Mouse (Mus musculus): ENCODE data around the gene Gadl1.

Gene Gadl1

DNA sequence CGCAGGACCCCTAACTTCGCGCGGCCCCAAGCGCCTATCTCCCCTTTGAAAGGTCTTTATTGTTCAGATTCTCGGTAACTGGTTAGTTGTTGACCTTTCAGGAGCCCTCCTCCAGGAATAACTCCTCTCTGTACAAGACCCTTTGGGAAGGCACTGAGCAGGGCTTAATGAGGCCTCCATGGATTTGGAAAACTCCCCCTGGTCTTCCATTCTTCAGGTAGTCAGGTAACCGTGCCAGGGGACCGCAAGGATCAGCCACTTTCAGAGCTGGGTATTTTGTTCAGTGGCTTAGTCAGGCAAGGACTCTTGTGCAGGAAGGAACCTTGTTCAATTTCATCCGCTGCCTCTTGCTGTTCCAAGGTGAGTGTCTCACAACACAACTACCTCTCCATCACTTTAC, at the start of gene Gadl1:
Gene Gadl1, plus strand, starts transcription at position 301 of the 400 bp plus-strand sequence.
- no peak for DNase-seq (ENCODE audit: low read depth, low spot score)

DNA sequence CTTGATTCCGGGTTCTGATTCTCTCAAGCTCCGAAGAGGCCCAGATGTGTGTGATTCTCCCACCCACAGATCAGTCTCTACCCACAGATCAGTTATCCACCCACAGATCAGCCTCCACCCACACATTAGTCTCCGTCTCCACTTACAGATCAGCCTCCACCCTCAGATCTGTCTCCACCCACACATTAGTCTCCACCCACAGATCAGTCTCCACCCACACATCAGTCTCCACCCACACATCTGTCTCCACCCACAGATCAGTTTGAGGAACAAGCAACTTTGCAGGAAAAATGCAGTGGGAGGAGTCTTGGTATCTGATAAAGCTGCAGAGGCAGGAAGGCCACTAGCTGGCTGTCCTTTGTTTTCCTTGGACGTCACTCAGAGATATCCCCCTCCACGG, 46.5 kb upstream of the Gadl1 start:
- peak; percentile 67 for DNase-seq (ENCODE audit: low read depth, low spot score)

DNA sequence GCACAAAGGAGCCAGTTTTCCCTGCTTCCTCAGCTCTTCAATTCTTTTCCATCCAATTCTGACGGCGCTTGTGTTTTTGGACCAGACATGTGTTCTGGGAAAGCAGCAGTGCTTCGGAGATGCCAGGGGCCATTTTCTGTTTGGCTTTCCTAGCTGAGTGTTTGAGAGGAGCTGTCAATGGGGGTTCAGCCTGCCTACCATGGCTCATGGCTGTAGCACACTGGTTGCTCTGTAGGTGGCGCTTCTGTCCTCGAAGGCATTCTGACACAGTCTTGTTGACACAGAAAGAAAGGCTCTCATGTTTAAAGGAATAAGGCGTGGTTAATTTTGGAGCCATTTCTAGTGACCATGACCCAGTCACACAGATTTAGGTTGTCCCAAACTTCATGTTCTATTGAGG, 45.9 kb upstream of the Gadl1 start:
- DNase-seq (ENCODE audit: low read depth, low spot score), result peak; percentile 28

DNA sequence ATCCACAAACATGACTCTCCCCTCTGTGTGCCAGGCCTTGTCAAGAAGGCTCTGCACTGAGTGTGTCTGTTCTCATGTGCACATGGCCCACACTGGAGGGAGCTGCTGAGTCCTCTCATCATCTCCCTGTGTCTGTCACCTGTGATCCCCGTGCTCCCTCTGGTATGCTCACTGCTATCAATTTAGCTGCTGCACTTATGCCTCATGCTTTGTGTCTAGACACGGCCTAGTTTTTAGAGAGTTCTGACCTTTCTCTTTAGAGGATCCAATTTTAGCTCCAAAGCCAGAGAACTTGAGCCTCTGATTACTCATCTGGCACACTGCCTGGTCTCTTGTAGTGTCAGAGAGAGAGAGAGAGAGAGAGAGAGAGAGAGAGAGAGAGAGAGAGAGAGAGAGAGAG, 42.0 kb upstream of the Gadl1 start:
- DNase-seq (ENCODE audit: low read depth, low spot score), result no peak

DNA sequence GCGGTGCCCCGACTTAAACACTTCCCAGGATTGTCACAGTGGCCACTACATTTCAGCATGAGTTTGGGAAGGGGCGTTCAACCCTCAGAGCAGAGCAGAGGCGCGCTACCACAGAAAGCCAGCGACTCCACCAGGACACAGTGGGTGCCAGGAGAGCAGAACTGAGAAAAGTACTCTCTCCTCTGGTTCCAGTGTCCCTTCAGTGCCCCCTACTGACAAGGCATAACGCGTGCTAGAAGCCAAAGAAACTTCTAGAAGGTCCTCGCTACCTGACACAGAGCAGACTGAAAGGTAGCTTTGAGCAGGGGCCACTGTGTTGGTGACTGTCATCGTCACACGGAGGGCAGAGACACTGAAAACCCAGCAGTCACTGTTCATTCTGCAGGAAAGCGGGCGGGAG, 39.1 kb upstream of the Gadl1 start:
- DNase-seq (ENCODE audit: low read depth, low spot score), result no peak

DNA sequence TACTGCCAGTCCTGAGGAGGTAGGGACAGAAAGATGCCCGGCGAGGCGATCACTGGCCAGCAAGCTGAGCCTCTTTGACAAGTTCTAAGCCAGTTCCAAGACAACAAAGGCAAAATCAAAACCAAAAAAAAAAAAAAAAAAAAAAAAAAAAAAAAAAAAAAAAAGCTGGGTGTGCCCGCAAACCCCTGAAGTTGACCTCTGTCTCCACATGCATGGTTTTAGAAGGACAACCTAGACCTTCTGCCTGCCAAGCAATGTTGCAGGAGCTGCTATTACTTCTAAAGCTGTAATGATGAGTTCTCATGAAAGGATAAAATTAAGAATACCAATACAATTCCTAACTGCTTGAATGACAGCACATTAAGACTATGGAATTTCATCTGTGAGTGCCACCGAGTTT, 38.6 kb upstream of the Gadl1 start:
- DNase-seq (ENCODE audit: low read depth, low spot score), result no peak

DNA sequence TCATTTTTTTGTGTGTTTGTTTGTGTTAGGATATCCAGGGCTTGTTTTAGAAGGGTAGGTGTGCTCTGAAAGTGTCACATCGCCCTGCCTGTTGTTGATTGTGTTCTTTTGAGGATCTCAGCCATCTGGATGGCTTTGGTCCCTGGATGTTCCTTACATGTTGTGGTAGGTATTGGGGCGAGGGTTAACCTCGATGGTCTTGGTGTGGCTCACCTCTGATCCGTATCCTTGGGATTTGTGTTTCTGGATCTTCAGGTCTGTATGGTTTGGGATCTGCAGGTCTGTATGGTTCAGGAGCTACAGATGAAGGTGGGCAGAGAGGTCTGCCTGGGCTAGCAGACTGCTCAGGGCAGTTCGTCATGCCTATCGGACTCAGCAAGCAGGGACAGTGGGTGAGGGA, 28.8 kb upstream of the Gadl1 start:
- DNase-seq (ENCODE audit: low read depth, low spot score), result no peak

DNA sequence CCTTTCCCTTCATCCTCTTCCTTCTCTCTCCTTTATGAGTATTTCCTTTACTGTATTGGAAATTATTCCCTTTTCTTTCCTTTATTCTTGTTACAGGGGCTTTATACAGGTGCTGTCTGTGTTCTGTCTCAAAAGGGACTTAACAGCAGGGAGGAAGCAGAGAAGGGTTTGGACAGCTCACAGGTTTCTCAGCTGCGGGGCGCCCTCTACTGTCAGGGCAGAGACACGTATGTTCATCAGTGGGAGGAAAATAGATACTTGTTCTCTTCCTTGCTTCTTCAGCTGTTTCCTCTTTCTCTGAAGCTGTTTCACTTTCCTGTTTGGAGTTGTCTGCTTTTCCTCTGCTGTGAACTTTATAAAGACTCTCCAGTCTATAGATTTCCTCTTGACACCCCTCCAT, 28.1 kb upstream of the Gadl1 start:
- no peak for DNase-seq (ENCODE audit: low read depth, low spot score)

DNA sequence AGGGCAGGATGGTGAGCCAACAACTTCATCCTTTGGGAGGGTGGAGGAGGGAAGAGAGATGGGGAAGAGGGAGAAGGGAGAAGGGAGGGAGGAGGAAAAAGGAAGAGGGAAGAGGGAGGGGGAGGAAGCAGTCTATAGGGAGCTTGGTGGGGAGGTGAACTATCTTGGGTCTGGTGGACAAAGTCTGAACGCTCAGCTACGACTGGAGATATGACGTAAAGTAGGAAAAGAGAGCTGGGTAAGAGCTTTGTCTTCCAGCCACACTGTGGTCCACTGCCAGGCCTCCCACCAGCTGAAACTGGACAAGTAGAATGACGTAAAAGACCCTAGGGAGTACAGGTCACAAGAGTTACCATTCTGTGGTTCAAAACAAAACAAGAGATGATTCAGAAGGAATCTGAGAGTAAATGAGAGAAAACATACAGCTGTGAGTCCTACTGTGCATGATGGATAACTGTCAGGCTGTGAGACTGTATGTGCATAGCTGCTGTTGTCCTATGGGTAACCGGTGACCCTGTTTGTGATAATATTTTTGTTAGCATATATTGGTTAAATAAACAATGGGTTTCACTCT, 26.5 kb upstream of the Gadl1 start:
- no peak for DNase-seq (ENCODE audit: low read depth, low spot score)

DNA sequence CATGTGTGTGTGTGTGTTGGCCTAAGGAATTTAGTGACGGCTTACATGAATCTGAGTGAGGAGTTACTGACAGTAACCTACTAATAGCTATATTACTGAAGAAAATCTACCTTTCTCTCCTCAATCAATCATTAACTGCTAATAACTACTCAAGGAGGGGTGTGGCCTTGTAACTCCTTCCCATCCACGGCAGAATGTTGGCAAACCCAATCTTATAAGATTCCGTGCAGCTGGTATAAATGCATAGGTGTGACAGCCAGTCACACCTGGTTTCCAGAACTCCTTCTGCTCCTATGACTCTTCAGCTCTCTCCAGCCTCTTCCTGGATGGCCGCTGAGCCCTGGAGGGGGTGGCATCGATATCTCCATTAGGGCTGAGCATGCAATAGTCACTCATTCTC, 25.8 kb upstream of the Gadl1 start:
- DNase-seq (ENCODE audit: low read depth, low spot score), result no peak

DNA sequence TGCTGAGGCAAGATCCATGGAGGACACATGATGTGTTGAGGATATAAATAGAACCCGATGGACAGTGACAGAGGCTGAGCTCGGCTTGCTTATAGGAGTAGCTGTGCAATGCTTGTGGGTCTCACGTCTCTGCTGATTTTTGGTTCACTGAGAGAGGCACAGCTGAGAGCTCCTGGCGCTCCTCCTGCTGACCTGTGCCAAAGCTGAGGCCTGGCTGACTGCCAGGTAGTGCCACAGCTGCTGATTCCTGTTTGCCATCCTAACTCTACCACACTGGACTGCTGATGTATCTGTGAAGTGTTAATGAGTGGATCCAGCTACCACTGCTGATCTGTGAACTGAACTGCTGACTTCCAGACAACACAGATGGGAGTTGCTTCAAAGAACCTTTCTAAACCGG, 21.7 kb upstream of the Gadl1 start:
- DNase-seq (ENCODE audit: low read depth, low spot score), result no peak

DNA sequence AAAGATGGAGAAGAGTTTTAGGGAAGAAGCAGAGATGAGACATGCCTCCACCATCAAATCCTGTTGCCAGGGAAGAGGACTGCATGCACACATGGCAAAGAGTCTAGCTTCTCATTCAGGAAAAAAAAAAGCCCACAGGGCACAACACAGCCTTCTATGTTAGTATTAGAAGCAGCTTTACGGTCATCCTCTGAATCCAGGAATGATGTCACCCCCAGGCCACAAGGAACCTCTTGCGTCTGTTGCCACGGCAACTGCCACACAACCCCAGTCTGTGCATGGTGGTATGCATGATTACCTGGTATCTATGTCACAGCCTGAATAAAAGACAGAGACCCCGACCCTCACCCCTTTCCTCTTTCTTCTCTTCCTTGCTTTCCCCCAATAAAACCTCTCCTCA, 16.1 kb upstream of the Gadl1 start:
- DNase-seq (ENCODE audit: low read depth, low spot score), result no peak

DNA sequence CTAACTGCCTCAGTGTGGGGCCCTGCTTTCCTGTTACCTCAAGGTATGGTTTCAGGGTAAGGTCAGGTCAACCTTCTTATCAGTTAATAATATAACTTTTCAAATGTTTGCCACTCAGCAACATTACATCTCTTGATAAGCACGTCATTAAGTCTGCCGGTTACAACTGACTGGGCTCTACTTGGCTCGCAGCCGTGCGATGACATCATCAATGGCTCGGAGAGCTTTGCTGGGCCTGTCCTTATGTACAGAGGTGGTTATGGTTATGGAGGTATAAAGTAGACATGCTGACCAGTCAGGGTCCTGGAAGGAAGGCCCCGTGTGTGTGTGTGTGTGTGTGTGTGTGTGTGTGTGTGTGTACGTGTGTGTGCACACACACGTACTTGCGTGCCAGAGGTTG, 15.3 kb upstream of the Gadl1 start:
- DNase-seq (ENCODE audit: low read depth, low spot score), result no peak

DNA sequence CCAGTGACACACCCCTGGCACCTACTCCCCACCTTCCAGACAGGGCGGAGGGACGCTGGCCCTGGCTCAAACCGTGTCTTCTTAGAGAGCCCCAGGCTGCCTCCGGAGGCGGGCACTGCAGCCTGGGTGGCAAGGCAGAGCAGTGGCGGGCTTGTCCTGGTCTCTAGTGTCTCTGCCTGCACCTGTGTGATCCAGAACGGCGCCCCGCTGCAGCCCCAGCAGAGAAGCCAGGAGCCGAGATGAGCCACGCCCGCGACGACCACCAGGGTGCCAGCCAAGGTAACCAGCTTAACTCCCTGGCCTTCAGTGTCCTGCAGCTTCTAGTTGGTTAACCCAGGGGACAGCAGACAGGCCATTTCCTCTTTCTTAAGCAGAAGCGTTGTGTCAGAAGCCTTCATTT, 930 bp upstream of the Gadl1 start:
- no peak for DNase-seq (ENCODE audit: low read depth, low spot score)

DNA sequence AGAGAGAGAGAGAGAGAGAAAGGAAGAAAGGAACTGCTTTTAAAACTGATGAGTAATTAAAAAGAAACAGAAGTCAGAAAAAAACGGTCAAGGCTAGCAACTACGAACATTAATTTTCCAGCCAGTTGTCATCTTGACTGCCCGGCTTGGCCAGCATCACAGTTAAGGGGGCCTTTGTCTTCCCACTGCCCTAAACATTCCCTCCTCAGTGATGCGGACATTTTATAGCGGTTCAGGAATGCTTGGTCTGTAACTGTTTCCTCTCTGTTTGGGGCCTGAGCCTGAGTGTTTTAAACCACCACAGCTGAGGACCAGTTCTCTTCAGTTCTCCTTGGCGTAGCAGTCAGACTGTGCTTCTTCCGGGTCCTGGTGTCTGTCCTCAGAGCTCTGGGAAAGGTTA, 4.8 kb downstream of the Gadl1 start:
- DNase-seq (ENCODE audit: low read depth, low spot score), result no peak

DNA sequence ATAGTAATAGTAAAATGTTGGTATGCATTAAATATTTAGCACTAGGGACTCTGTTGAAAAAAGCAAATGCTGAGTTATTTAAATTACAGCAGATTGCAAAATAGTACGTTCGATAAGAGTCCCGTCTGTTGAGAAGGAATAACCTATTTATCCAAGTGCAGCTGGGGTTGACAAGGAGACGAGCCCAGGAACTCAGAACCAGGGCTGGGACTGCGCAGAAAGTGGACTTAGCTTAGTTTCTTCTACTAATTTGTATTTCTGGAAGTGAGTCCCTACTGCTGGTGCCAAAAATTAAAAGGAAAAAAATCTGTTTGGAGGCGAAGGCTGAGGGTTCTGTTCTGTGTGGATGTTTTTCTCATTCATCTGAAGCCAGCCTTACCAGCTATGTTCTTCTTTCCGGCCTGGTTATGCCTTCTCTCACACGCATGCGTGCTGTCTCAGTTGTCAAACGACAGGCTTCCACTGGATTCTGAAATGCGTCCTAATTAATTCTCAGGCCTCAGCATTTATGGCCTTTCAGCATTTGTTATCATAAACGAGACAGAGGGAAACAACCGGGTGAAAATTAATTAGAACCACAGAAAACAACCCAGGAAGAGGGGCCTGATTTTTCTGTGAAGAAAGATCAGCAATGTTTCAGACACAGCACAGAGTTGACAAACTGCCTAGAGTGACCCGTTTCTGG, 6.5 kb downstream of the Gadl1 start:
- DNase-seq (ENCODE audit: low read depth, low spot score), result no peak

DNA sequence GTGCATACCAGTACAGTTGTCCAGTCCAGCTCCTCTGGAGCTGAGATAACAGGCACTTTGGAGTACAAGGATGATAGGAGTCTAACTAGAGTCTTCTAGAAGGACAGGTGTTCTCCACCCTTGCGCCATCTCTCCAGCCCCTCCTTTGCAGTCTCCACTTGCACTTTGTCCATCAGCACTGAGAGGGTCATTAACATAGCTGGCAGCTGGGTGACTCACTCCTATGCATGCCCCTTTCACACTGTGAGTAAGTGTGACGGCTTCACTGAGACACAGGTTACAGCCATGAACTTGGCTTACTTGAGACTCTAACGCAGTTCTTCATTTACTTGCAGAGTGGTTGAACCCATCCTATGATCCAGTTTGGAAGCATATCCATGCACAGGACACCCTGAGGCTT, 10.5 kb downstream of the Gadl1 start:
- no peak for DNase-seq (ENCODE audit: low read depth, low spot score)

DNA sequence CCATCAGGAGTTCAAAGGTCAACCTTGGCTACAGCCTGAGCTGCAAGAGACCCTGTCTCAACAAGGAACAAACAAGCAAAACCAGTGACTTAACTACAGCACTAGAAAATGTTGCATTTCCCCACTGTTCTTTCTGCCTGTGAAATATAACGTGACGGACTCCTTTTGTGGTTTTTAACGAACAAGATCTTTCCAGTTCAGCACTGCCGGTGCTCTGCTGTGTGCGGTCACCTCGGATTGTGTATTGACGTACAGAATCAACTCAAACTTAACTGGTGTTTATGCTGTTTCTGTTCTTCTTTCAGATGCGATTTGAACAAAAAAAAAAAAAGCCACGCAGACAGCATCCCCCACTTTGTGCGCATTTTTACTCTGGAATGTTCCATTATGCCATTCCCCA, 13.4 kb downstream of the Gadl1 start:
- no peak for DNase-seq (ENCODE audit: low read depth, low spot score)

DNA sequence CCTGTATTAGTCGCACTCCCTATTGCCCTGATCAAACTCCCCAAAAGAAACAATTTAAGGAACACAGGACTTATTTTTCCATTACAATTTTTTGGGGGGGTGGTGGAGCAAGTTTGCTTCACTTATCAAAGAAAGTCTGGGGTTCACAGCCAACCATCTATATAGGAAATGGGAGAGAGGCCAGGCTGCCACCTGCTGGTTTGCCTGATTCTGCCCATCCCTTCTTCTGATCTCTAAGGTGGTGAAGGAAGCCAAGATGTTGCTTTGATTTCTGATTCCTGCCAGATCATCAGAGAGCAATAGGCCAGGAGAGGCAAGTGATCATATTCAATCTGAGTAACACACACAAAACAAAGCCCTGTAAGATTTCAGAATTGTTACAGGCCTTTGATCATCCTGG, 14.8 kb downstream of the Gadl1 start:
- DNase-seq (ENCODE audit: low read depth, low spot score), result no peak

DNA sequence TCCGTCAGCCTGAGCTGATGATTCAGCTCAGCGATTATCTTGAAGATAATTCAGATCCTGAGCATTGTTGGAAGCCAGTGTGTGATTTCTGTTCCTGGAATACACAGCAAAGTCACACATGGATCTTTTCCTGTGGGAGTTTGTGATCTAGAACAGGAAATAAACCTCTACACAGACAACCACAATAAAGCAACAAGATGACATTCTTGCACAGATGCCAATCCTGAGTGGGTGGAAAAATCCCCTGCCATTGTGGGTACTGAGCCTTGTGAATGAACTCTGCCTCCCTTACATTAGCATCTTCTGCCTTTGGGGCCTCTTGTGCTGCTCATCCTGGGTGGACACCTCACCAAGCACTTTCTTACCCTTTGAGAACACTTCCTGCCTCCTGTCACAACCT, 22.5 kb downstream of the Gadl1 start:
- DNase-seq (ENCODE audit: low read depth, low spot score), result no peak

DNA sequence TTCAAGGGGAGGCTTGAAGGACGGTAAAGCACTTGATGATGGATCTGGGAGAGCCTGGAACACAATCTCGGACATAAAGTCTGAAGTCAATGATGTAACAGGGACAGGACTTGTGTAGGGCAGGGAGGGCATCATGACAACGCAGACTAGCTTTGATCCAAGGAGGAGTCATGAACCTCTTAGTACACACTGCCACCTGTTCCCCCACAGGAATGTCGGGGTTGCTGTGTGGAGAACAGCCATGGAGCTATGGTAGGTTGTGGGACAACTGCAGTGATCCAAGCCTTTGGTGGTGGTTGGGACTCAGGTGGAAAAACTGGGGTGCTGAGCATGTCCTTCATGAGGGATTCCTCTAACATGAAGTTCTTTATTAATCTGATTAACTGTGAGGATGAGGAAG, 23.5 kb downstream of the Gadl1 start:
- no peak for DNase-seq (ENCODE audit: low read depth, low spot score)

DNA sequence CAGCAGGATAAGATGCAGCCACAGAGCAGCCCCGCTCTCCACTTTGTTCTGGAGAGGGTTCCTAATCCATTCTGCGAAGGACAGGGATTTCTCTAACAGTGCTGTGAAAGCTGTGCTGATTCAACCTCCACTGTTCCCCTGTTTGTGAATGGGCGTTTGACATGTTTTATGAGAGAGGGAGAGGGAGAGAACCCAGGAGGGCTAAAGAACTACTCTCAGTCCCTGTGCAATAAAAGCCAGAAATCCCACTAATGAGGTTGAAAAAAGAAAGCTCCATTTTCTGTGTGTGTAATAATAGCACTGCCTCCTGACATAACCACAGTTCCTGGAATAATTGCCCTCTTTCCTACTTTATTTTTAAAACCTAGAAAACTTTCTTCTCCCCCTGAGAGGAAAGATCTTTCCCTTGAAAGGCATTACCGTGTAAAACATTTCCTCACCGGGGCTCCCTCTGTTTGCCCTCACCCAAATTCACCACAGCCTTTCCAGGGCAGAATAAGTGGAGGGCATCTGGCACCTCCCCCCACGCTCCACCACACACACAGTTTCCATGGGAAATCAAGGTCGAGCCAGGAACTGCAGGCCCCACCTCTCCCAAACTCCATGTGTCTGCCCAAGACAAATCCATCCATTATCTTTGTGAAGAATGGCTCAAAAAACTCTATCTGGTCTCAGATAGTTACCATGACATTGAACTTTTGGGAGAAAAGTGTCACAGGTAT, 24.1 kb downstream of the Gadl1 start:
- DNase-seq (ENCODE audit: low read depth, low spot score), result no peak

DNA sequence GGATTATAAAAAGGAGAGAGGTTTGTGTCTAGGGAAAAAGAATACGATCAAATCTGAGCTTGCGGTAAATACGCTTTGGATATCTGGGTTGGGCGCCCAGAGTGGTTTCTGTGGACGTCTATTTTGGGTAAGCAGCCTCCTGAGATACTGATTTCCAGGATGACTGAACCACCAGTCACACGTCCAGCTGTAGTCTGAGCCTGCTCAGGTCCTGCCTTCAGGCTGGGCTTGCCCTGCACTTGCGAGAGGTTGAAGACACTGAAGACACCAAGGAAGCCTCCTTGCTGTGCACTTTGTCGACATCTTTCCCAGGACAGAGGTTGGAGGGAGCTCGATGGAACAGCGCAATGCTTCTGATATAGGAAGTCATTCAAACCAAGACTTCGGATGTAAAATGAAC, 25.0 kb downstream of the Gadl1 start:
- no peak for DNase-seq (ENCODE audit: low read depth, low spot score)
